Mouse (Mus musculus): ENCODE results near the gene Bmp2k. TPM values are rescaled to one million over a fixed set of nuclear protein-coding genes. Genes with fewer than 3 reads are reported as not detected.

Bmp2k gene
- polyA plus RNA-seq, 1 experiment from 2014 or later: 9.2 TPM

- peak; percentile 41 for ATAC-seq (ENCODE audit: low read depth)
- peaks cover 37% of the 10 kb centered on the region for H3K4me1 ChIP-seq (replicated peaks)
- peak overlapping the region; percentile 74 for H3K4me3 ChIP-seq
- H3K9me3 ChIP-seq: no peaks in the 10 kb centered on the region
- no peaks in the 10 kb centered on the region for H3K27me3 ChIP-seq
- peak overlapping the region; percentile 92 for H3K27ac ChIP-seq (replicated peaks)
- no peaks in the 10 kb centered on the region for H3K36me3 ChIP-seq
- H3K9ac ChIP-seq: peak overlapping the region; percentile 85
- WGBS: 0% methylated on average over 60 of the region's 75 CpGs
- peak overlapping the region; percentile 68 for H3K4me2 ChIP-seq
These were observed 495 bp downstream of the Bmp2k start for GRCm38 (mm10) chr5:96997802-96998565.

GRCm38 (mm10) chr5:96998566-96998907 is 1.0 kb downstream of the Bmp2k start:
- Histone ChIP-seq H3K4me2 (peak overlapping the region; percentile 68), H3K9me3 (no peaks in the 10 kb centered on the region), H3K27me3 (no peaks in the 10 kb centered on the region), H3K27ac (replicated peaks) (no peak overlapping the region), H3K4me3 (peak overlapping the region; percentile 74), H3K36me3 (no peaks in the 10 kb centered on the region), H3K9ac (peak overlapping the region; percentile 85), H3K4me1 (replicated peaks) (peaks cover 37% of the 10 kb centered on the region)
- no peak for ATAC-seq (ENCODE audit: low read depth)
- 12% methylated on average over 6 of the region's 6 CpGs for WGBS

GRCm38 (mm10) chr5:96999601-97000000 is 2.1 kb downstream of the Bmp2k start:
- WGBS: 93% methylated on average over 7 of the region's 7 CpGs
- Histone ChIP-seq H3K4me1 (replicated peaks) (peaks cover 37% of the 10 kb centered on the region), H3K9ac (no peak overlapping the region), H3K9me3 (no peaks in the 10 kb centered on the region), H3K4me2 (peak overlapping the region; percentile 68), H3K27ac (replicated peaks) (no peak overlapping the region), H3K36me3 (no peaks in the 10 kb centered on the region), H3K27me3 (no peaks in the 10 kb centered on the region), H3K4me3 (peak overlapping the region; percentile 74)
- no peak for ATAC-seq (ENCODE audit: low read depth)

GRCm38 (mm10) chr5:97000524-97000923 is 3.0 kb downstream of the Bmp2k start:
- no peak overlapping the region for H3K4me3 ChIP-seq

GRCm38 (mm10) chr5:97001153-97001552 is 3.7 kb downstream of the Bmp2k start:
- Histone ChIP-seq H3K36me3 (no peaks in the 10 kb centered on the region), H3K9me3 (no peaks in the 10 kb centered on the region), H3K4me1 (replicated peaks) (peaks cover 31% of the 10 kb centered on the region), H3K27me3 (no peaks in the 10 kb centered on the region), H3K9ac (no peak overlapping the region), H3K27ac (replicated peaks) (no peak overlapping the region), H3K4me2 (no peak overlapping the region), H3K4me3 (no peak overlapping the region)
- 91% methylated on average over 10 of the region's 10 CpGs for WGBS
- ATAC-seq (ENCODE audit: low read depth): no peak

More at GRCm38 (mm10) chr5:97000524-97000923, 3.0 kb downstream of the Bmp2k start:
- WGBS: 82% methylated on average over 5 of the region's 5 CpGs
- Histone ChIP-seq H3K4me1 (replicated peaks) (peaks cover 37% of the 10 kb centered on the region), H3K9ac (no peak overlapping the region), H3K9me3 (no peaks in the 10 kb centered on the region), H3K27ac (replicated peaks) (no peak overlapping the region), H3K36me3 (no peaks in the 10 kb centered on the region), H3K27me3 (no peaks in the 10 kb centered on the region), H3K4me2 (no peak overlapping the region)
- no peak for ATAC-seq (ENCODE audit: low read depth)

GRCm38 (mm10) chr5:97001571-97001970 is 4.1 kb downstream of the Bmp2k start:
- Histone ChIP-seq H3K36me3 (no peaks in the 10 kb centered on the region), H3K4me2 (no peak overlapping the region), H3K4me1 (replicated peaks) (peaks cover 27% of the 10 kb centered on the region), H3K4me3 (no peak overlapping the region), H3K9me3 (no peaks in the 10 kb centered on the region), H3K27me3 (no peaks in the 10 kb centered on the region), H3K9ac (no peak overlapping the region), H3K27ac (replicated peaks) (no peak overlapping the region)
- ATAC-seq (ENCODE audit: low read depth): no peak
- WGBS: 85% methylated on average over 5 of the region's 5 CpGs

- no peaks in the 10 kb centered on the region for H3K36me3 ChIP-seq
- no peak overlapping the region for H3K9ac ChIP-seq
- no peak overlapping the region for H3K27ac ChIP-seq (replicated peaks)
- peaks cover 25% of the 10 kb centered on the region for H3K4me1 ChIP-seq (replicated peaks)
- H3K9me3 ChIP-seq: no peaks in the 10 kb centered on the region
- H3K27me3 ChIP-seq: no peaks in the 10 kb centered on the region
- 92% methylated on average over 5 of the region's 5 CpGs for WGBS
- no peak overlapping the region for H3K4me2 ChIP-seq
- H3K4me3 ChIP-seq: no peak overlapping the region
- ATAC-seq (ENCODE audit: low read depth): no peak
These were observed 4.8 kb downstream of the Bmp2k start for GRCm38 (mm10) chr5:97002336-97002735.

GRCm38 (mm10) chr5:97002937-97003336 is 5.4 kb downstream of the Bmp2k start:
- no peak overlapping the region for H3K4me3 ChIP-seq
- peaks cover 25% of the 10 kb centered on the region for H3K4me1 ChIP-seq (replicated peaks)
- no peaks in the 10 kb centered on the region for H3K36me3 ChIP-seq
- H3K27me3 ChIP-seq: no peaks in the 10 kb centered on the region
- H3K27ac ChIP-seq (replicated peaks): no peak overlapping the region
- 84% methylated on average over 7 of the region's 7 CpGs for WGBS
- ATAC-seq (ENCODE audit: low read depth): no peak
- H3K4me2 ChIP-seq: no peak overlapping the region
- no peak overlapping the region for H3K9ac ChIP-seq
- H3K9me3 ChIP-seq: no peaks in the 10 kb centered on the region

- Histone ChIP-seq H3K9ac (no peak overlapping the region), H3K36me3 (no peaks in the 10 kb centered on the region), H3K27me3 (no peaks in the 10 kb centered on the region), H3K9me3 (no peaks in the 10 kb centered on the region), H3K4me3 (no peak overlapping the region), H3K4me1 (replicated peaks) (peaks cover 14% of the 10 kb centered on the region), H3K4me2 (no peak overlapping the region), H3K27ac (replicated peaks) (no peak overlapping the region)
- 83% methylated on average over 23 of the region's 23 CpGs for WGBS
- ATAC-seq (ENCODE audit: low read depth): no peak
These were observed 6.9 kb downstream of the Bmp2k start for GRCm38 (mm10) chr5:97004178-97005030.

GRCm38 (mm10) chr5:97005891-97006290 is 8.4 kb downstream of the Bmp2k start:
- H3K4me2 ChIP-seq: no peak overlapping the region
- WGBS: 90% methylated on average over 2 of the region's 2 CpGs
- H3K9ac ChIP-seq: no peak overlapping the region
- H3K9me3 ChIP-seq: no peaks in the 10 kb centered on the region
- peaks cover 4% of the 10 kb centered on the region for H3K4me1 ChIP-seq (replicated peaks)
- no peak overlapping the region for H3K27ac ChIP-seq (replicated peaks)
- no peaks in the 10 kb centered on the region for H3K27me3 ChIP-seq
- no peak for ATAC-seq (ENCODE audit: low read depth)
- H3K4me3 ChIP-seq: no peak overlapping the region
- H3K36me3 ChIP-seq: no peaks in the 10 kb centered on the region

- H3K36me3 ChIP-seq: no peaks in the 10 kb centered on the region
- H3K4me3 ChIP-seq: no peak overlapping the region
- no peak overlapping the region for H3K9ac ChIP-seq
- ATAC-seq (ENCODE audit: low read depth): no peak
- H3K9me3 ChIP-seq: no peaks in the 10 kb centered on the region
- 95% methylated on average over 3 of the region's 3 CpGs for WGBS
- no peaks in the 10 kb centered on the region for H3K4me1 ChIP-seq (replicated peaks)
- no peak overlapping the region for H3K4me2 ChIP-seq
- no peaks in the 10 kb centered on the region for H3K27me3 ChIP-seq
- H3K27ac ChIP-seq (replicated peaks): no peak overlapping the region
These were observed 9.4 kb downstream of the Bmp2k start for GRCm38 (mm10) chr5:97006929-97007328.

GRCm38 (mm10) chr5:97007496-97007895 is 10.0 kb downstream of the Bmp2k start:
- Histone ChIP-seq H3K9me3 (no peaks in the 10 kb centered on the region), H3K9ac (no peak overlapping the region), H3K27ac (replicated peaks) (no peak overlapping the region), H3K4me1 (replicated peaks) (no peaks in the 10 kb centered on the region), H3K36me3 (no peaks in the 10 kb centered on the region), H3K4me2 (no peak overlapping the region), H3K27me3 (no peaks in the 10 kb centered on the region), H3K4me3 (no peak overlapping the region)
- ATAC-seq (ENCODE audit: low read depth): no peak
- WGBS: 92% methylated on average over 3 of the region's 3 CpGs

Data from neural tube, embryonic 13.5 days (tissue).